Mouse (Mus musculus) lung, embryonic 15.5 days (tissue): ENCODE measurements around the gene Kcnt2. TPM values are rescaled to one million over a fixed set of nuclear protein-coding genes. Genes with fewer than 3 reads are reported as not detected.

Experiments used
- ATAC-seq: fragments of 200-750 bp; cut with Nextera tagmentation; 2 replicates; pipeline ENCODE4 v1.8.0; 2017; ENCODE audit warnings: moderate number of reproducible peaks, borderline replicate concordance; ENCODE audit not compliant: low FRiP score, low TSS enrichment; ENCODE audit errors: extremely low read depth
- H3K27ac ChIP-seq: fragments of 300-500 bp; sonication (generic); 2 replicates; pipeline ENCODE4 v1.5.1; 2015; ENCODE audit warnings: moderate library complexity, mild to moderate bottlenecking, inconsistent platforms
- H3K27me3 ChIP-seq: fragments of 300-500 bp; sonication (generic); 2 replicates; pipeline ENCODE4 v1.6.1; 2015; ENCODE audit warnings: inconsistent platforms
- H3K36me3 ChIP-seq: fragments of 300-500 bp; sonication (generic); 2 replicates; pipeline ENCODE4 v1.6.1; 2015; ENCODE audit warnings: inconsistent platforms
- H3K4me1 ChIP-seq: fragments of 300-500 bp; sonication (generic); 2 replicates; pipeline ENCODE4 v1.6.1; 2015; ENCODE audit warnings: inconsistent platforms
- H3K4me2 ChIP-seq: fragments of 300-500 bp; sonication (generic); 2 replicates; pipeline ENCODE4 v1.6.1; 2015; ENCODE audit warnings: inconsistent platforms, mild to moderate bottlenecking, moderate library complexity
- H3K4me3 ChIP-seq: fragments of 300-500 bp; sonication (generic); 2 replicates; pipeline ENCODE4 v1.5.1; 2015; ENCODE audit warnings: mild to moderate bottlenecking, inconsistent platforms
- H3K9ac ChIP-seq: fragments of 300-500 bp; sonication (generic); 2 replicates; pipeline ENCODE4 v1.6.1; 2015; ENCODE audit warnings: inconsistent platforms
- H3K9me3 ChIP-seq: fragments of 300-500 bp; sonication (generic); 2 replicates; pipeline ENCODE4 v1.6.1; 2016; ENCODE audit warnings: inconsistent platforms
- WGBS: fragments of 180-500 bp; shearing (Covaris S2); methylation state at CpG from one replicate; pipeline ENCODE4 v1.1.7; 2015; 5-methylcytosine and 5-hydroxymethylcytosine counted together
- polyA plus RNA-seq: library from polyadenylated mRNA; unstranded; fragments of >200 nt; fragmentation: Nextera tagmentation; extraction: Ambion mirVana; gene quantifications from 2 replicates; pipeline ENCODE4 v1.2.1, GENCODE M21; 2015

Gene Kcnt2
- polyA plus RNA-seq, 1 experiment from 2014 or later: 0.59 TPM

DNA sequence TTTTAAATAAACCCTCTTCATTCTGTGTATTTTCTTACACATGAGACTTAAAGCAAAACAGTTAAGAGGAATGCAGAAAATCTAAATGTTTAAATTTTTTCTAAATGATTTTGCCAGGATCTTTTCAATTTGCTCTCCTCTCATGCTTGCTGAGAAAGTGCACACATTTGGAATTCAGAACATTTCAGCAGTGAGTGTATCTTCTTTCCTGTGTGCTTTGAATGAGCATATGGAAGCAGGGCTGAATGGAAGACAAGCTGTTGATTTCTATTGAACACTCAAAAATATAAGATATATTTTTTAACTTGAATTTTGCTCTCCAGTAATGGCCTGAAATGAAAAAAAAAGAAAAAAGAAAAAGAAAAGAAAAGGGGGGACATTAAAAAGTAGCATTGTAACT lies 49.5 kb downstream of the Kcnt2 start:
- no peaks in the 10 kb centered on the region for H3K36me3 ChIP-seq
- no peak overlapping the region for H3K4me2 ChIP-seq
- H3K9ac ChIP-seq: no peak overlapping the region
- no peak for ATAC-seq
- H3K9me3 ChIP-seq: no peaks in the 10 kb centered on the region
- H3K27ac ChIP-seq: no peak overlapping the region
- no peak overlapping the region for H3K4me3 ChIP-seq
- H3K4me1 ChIP-seq: no peaks in the 10 kb centered on the region
- H3K27me3 ChIP-seq: no peaks in the 10 kb centered on the region

DNA sequence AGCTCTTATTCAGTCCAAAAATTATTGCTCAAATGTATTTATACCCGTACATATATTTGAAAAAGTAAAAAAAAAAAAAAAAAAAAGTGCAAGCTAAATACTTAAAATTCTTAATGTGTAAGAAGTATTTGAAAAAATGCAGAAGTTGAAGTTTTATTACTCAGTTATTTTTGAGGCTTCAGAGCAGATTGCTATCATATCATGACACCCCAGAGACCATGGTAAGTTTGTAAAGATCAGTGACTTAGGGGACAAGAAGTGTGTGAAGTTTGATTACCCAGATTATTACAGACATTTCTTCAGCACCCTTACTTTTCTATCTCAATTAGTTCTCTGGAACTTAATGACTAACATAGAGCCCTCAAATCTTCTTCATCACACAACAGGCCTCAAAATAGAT lies 58.3 kb downstream of the Kcnt2 start:
- no peak overlapping the region for H3K4me2 ChIP-seq
- H3K4me1 ChIP-seq: no peaks in the 10 kb centered on the region
- no peaks in the 10 kb centered on the region for H3K36me3 ChIP-seq
- no peak for ATAC-seq
- H3K9ac ChIP-seq: no peak overlapping the region
- no peak overlapping the region for H3K27ac ChIP-seq
- H3K9me3 ChIP-seq: no peaks in the 10 kb centered on the region
- 84% methylated on average over 1 of the region's 1 CpGs for WGBS
- no peaks in the 10 kb centered on the region for H3K27me3 ChIP-seq
- H3K4me3 ChIP-seq: no peak overlapping the region

DNA sequence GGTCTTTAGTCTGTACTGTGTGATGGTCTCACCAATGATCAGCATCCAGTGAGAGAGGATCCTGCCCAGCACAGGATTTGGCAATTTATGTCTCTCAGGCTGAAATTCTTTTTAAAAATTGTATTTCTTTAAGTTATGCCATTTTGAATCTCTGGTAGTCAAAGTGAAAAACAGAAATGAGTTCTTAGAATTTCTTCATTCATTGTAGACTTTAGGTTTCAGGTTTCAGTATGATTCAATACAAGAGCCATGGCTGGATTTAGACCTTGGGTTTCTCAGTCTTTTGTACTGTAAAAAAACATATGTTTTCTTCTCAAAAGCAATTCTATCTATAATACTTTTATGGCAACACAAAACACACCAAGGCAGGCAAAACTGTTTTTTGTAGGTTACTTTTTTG lies 59.4 kb downstream of the Kcnt2 start:
- H3K36me3 ChIP-seq: no peaks in the 10 kb centered on the region
- no peaks in the 10 kb centered on the region for H3K4me1 ChIP-seq
- H3K9ac ChIP-seq: no peak overlapping the region
- no peak overlapping the region for H3K27ac ChIP-seq
- ATAC-seq: no peak
- H3K4me3 ChIP-seq: no peak overlapping the region
- no peaks in the 10 kb centered on the region for H3K27me3 ChIP-seq
- H3K9me3 ChIP-seq: no peaks in the 10 kb centered on the region
- no peak overlapping the region for H3K4me2 ChIP-seq

DNA sequence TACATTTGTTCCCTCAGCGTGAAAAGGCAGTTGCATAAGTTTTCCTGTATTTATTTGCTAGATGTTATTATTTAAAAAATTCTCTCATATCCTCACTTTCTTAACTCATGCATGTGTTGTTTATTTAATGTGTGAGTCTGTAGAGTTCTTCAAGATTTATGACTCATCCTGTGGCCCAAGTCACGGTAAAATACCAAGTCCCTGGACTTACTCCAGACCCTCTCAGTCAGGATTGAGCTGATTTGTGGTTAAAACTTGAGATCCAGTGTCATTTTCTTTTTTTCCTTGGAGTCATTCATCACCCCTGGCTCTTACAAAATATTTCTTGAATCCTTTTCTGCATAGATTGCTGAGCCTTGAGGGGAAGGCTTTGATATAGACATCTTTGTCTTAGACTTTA lies 60.4 kb downstream of the Kcnt2 start:
- ATAC-seq: no peak
- 26% methylated on average over 2 of the region's 2 CpGs for WGBS
- no peak overlapping the region for H3K4me2 ChIP-seq

DNA sequence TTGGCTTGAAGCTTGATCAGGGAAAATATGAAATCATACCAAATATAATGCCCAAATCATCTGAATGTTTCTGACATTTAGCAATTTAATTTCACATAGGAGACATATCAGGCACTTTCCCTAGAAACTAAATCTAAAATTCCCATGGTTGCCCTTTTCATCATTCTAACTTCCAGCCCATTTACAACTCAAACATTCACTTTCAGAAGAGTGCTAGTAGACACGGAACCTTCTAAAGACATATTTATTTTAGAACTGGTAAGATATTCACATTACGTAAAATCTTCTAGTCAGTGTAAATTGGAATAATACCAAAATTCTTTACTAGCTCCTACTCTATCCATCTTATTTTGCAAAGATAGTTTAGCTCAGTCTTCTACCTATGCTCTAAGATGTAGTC lies 64.8 kb downstream of the Kcnt2 start:
- no peak overlapping the region for H3K27ac ChIP-seq
- no peak overlapping the region for H3K4me3 ChIP-seq
- H3K9me3 ChIP-seq: no peaks in the 10 kb centered on the region
- no peaks in the 10 kb centered on the region for H3K27me3 ChIP-seq
- H3K4me1 ChIP-seq: no peaks in the 10 kb centered on the region
- H3K4me2 ChIP-seq: no peak overlapping the region
- no peaks in the 10 kb centered on the region for H3K36me3 ChIP-seq
- no peak overlapping the region for H3K9ac ChIP-seq
- ATAC-seq: no peak
- 57% methylated on average over 2 of the region's 2 CpGs for WGBS

More for the DNA sequence above, 60.4 kb downstream of the Kcnt2 start:
- H3K4me1 ChIP-seq: no peaks in the 10 kb centered on the region
- H3K9ac ChIP-seq: no peak overlapping the region
- H3K4me3 ChIP-seq: no peak overlapping the region
- H3K9me3 ChIP-seq: no peaks in the 10 kb centered on the region
- H3K27ac ChIP-seq: no peak overlapping the region
- no peaks in the 10 kb centered on the region for H3K36me3 ChIP-seq
- no peaks in the 10 kb centered on the region for H3K27me3 ChIP-seq

DNA sequence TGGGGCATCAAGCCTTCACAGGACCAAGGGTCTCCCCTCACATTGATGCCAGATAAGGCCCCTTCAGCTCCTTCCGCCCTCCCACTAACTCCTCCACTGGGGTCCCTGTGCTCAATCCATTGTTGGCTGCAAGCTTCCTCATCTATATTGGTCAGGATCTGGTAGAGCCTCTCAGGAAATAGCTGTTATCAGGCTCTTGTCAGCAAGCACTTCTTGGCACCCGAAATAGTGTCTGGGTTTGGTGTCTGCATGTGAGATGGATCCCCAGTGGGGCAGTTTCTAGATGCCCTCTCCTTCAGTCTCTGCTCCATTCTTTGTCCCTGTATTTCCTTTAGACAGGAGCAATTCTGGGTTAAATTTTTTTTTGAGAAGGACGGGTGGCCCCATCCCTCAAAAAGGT lies 79.1 kb downstream of the Kcnt2 start:
- Histone ChIP-seq H3K4me2 (no peak overlapping the region), H3K27me3 (no peaks in the 10 kb centered on the region), H3K4me3 (no peak overlapping the region), H3K4me1 (no peaks in the 10 kb centered on the region), H3K27ac (no peak overlapping the region), H3K9me3 (no peaks in the 10 kb centered on the region), H3K36me3 (no peaks in the 10 kb centered on the region), H3K9ac (no peak overlapping the region)
- 68% methylated on average over 3 of the region's 3 CpGs for WGBS
- ATAC-seq: no peak

DNA sequence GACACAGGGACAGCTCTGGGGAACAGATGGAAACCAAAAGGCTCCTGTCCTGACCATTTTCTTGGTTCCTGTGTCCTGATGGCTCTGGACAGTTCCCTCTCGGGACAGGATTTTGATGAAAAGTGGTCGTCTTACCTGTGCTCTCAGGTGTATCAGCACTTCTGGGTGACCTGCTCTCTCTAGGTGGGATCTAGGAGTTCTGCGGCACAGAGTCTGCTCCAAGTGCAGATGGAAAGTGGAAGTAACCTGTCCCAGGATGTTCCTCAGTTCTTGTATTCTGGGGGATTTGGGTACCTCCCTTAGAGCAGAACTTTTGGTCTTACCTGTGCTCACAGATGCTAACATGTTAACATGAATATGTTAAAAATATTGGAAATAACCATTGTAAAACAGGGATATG lies 80.8 kb downstream of the Kcnt2 start:
- H3K4me3 ChIP-seq: no peak overlapping the region
- no peaks in the 10 kb centered on the region for H3K27me3 ChIP-seq
- no peak for ATAC-seq
- no peaks in the 10 kb centered on the region for H3K36me3 ChIP-seq
- no peaks in the 10 kb centered on the region for H3K4me1 ChIP-seq
- H3K9me3 ChIP-seq: no peaks in the 10 kb centered on the region
- WGBS: 75% methylated on average over 3 of the region's 3 CpGs
- no peak overlapping the region for H3K4me2 ChIP-seq
- H3K9ac ChIP-seq: no peak overlapping the region
- H3K27ac ChIP-seq: no peak overlapping the region

DNA sequence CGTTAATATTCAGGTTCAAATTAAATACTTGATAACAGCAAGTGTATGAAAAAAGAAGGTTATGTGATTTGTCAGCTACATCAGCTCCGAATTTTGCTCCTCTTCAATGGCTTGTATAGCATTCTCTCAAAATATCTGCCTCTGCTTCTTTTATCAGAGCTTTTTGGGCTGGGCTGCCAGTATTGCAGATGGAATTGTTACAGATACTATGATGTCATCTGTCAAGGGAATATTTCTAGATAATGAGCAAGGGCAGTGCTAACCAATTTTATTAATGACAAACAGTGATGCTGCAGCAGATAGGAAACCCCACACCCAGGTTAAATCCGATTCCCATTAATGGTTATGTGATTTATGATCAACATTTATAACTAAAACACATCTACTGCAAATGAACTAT lies 87.7 kb downstream of the Kcnt2 start:
- Histone ChIP-seq H3K9ac (no peak overlapping the region), H3K27me3 (no peaks in the 10 kb centered on the region), H3K4me1 (no peaks in the 10 kb centered on the region), H3K4me2 (no peak overlapping the region), H3K9me3 (no peaks in the 10 kb centered on the region), H3K27ac (no peak overlapping the region), H3K4me3 (no peak overlapping the region), H3K36me3 (no peaks in the 10 kb centered on the region)
- no peak for ATAC-seq
- WGBS: 68% methylated on average over 3 of the region's 3 CpGs

DNA sequence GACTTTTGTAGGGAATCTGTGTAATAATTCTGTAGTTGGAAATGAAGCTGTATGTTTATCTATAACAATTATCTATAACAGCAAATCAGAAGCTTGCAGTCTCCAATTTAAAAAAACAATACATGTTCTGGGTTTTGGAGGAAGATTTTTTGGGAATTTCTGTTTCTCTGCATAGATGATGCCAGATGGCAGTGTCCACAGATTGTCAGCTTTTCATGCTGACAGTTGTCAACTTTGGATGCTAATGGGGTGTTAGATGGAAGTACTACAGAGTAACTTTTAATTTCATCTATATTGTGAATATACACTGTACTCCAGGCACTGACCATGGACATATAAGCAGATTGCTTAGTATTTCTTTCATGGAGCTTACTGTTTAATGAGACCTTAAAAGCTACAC lies 92.5 kb downstream of the Kcnt2 start:
- H3K4me2 ChIP-seq: no peak overlapping the region
- no peaks in the 10 kb centered on the region for H3K9me3 ChIP-seq
- ATAC-seq: no peak
- H3K36me3 ChIP-seq: no peaks in the 10 kb centered on the region
- no peak overlapping the region for H3K27ac ChIP-seq
- no peak overlapping the region for H3K9ac ChIP-seq
- H3K27me3 ChIP-seq: no peaks in the 10 kb centered on the region
- H3K4me3 ChIP-seq: no peak overlapping the region
- H3K4me1 ChIP-seq: no peaks in the 10 kb centered on the region

DNA sequence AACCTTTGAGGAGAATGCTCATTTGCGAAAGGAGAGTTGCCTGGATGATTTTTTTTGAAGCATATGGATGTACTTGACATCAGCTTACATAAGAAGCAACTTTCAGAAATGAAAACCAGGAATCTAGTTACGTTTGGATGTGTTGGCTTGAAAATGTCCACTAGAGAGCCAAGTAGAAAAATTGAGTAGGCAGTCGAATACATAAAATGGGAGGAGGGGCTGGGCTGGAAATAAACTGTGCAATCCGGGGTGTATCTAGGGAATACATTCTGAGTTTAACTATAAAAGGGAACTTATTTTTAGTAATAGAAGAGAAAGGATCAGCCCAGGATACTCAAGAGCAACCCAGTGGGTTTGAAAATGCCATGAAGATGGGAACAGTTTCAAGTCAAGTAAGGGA lies 93.4 kb downstream of the Kcnt2 start:
- Histone ChIP-seq H3K9ac (no peak overlapping the region), H3K4me2 (no peak overlapping the region), H3K27ac (no peak overlapping the region), H3K4me3 (no peak overlapping the region), H3K27me3 (no peaks in the 10 kb centered on the region), H3K9me3 (no peaks in the 10 kb centered on the region), H3K4me1 (no peaks in the 10 kb centered on the region), H3K36me3 (no peaks in the 10 kb centered on the region)
- WGBS: 64% methylated on average over 4 of the region's 4 CpGs
- ATAC-seq: no peak

DNA sequence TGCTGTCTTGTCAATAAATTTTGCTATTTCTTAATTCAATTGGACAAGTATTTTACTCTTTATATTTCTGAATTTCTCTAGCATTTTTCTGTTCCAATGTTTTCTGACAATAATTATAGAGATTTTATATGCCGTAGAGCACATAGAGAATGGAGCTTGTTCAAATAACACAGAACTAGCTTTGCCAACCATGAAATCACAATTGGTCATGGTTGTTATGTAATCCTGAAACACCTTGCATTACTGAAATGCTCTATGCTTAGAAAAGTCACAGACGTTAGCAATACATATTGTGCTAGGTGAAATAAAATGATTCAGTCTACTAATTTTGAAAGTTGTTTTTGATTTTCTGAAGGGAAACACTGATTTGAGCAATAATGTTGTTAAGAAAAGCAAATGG lies 118.8 kb downstream of the Kcnt2 start:
- WGBS: 83% methylated on average over 2 of the region's 2 CpGs
- no peak overlapping the region for H3K27ac ChIP-seq
- no peaks in the 10 kb centered on the region for H3K4me1 ChIP-seq
- no peaks in the 10 kb centered on the region for H3K36me3 ChIP-seq
- no peak overlapping the region for H3K4me3 ChIP-seq
- ATAC-seq: no peak
- H3K9ac ChIP-seq: no peak overlapping the region
- H3K9me3 ChIP-seq: no peaks in the 10 kb centered on the region
- H3K27me3 ChIP-seq: no peaks in the 10 kb centered on the region
- no peak overlapping the region for H3K4me2 ChIP-seq

DNA sequence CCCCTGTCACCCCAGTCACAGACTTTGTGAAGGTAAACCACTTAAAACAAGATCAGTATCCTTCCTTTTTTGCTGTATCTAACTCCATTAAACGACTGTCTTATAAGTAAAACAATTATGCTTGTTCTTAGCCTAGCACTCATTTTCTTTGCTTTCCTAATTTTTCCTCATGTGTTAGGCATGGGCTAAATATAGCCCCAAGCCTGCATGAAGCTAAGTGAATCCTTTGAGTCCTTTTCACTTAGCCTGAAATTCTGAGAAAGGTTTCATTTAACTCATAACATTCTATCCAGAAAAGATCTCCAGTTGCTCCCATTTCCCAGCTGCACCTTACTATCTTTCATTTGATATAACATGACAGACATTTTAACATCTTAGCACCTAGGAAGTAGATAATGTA lies 127.6 kb downstream of the Kcnt2 start:
- Histone ChIP-seq H3K4me3 (no peak overlapping the region), H3K27ac (no peak overlapping the region), H3K9me3 (no peaks in the 10 kb centered on the region), H3K36me3 (no peaks in the 10 kb centered on the region), H3K9ac (no peak overlapping the region), H3K4me1 (no peaks in the 10 kb centered on the region), H3K4me2 (no peak overlapping the region), H3K27me3 (no peaks in the 10 kb centered on the region)
- WGBS: 50% methylated on average over 1 of the region's 1 CpGs
- ATAC-seq: no peak

DNA sequence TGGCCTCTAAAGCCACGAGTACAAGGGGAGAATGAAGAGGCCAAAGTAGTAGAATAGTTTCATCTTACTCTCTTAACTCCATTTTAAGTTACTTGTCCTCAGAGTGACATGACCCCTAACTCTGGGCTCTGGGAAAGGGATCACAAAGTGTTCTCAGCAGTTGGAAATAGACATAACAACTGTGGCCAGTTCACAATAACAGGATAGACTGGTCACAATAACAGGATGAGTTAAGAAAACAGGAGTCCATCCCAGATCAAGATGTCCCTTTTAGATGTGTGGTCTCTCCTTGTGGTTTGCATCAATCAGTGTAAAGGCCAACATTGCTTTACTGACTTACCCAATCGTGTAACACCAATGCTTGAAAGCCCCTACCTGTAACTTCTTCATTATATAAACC lies 132.8 kb downstream of the Kcnt2 start:
- H3K9ac ChIP-seq: no peak overlapping the region
- no peak overlapping the region for H3K27ac ChIP-seq
- ATAC-seq: no peak
- no peaks in the 10 kb centered on the region for H3K27me3 ChIP-seq
- H3K9me3 ChIP-seq: no peaks in the 10 kb centered on the region
- H3K4me2 ChIP-seq: no peak overlapping the region
- WGBS: 49% methylated on average over 2 of the region's 2 CpGs
- H3K4me1 ChIP-seq: no peaks in the 10 kb centered on the region
- H3K36me3 ChIP-seq: no peaks in the 10 kb centered on the region
- no peak overlapping the region for H3K4me3 ChIP-seq
